Mouse (Mus musculus) B cell, adult 2 months (primary cell): Measurements from ENCODE around the gene Vmn1r175.
"Not testable (repeated sequence)": the region's sequence is repeated elsewhere in the genome, so short reads cannot be mapped to it uniquely, and the experiment has no call there.

Source experiments
- DNase-seq, 2 experiments: peaks; one replicate each; pipeline ENCODE4 v3.0.0; 2022

Gene Vmn1r175

GRCm38 (mm10) chr7:23810543-23810942 lies at the start of gene Vmn1r175:
Gene Vmn1r175, minus strand, starts transcription at chr7:23810643.
- not testable (repeated sequence) for DNase-seq

- DNase-seq: not testable (repeated sequence)
Observed at GRCm38 (mm10) chr7:23837272-23837671, 26.8 kb upstream of the Vmn1r175 start, which contains the start of gene Vmn1r176. Gene Vmn1r176, minus strand, starts transcription at chr7:23837372.

- no peak for DNase-seq
Observed at GRCm38 (mm10) chr7:23784526-23784925, 25.9 kb downstream of the Vmn1r175 start.
